Mouse (Mus musculus) macrophage (primary cell): ENCODE results near the gene Spg7. TPM values are rescaled to one million over a fixed set of nuclear protein-coding genes. Genes with fewer than 3 reads are reported as not detected.
"Not testable (repeated sequence)": the region's sequence is repeated elsewhere in the genome, so short reads cannot be mapped to it uniquely, and the experiment has no call there.

Experiments
- H3K27ac ChIP-seq: fragments of 350-480 bp; formaldehyde crosslinking; 2 replicates; pipeline ENCODE4 v1.9.0; 2021
- H3K36me3 ChIP-seq: fragments of 350-480 bp; formaldehyde crosslinking; 2 replicates; pipeline ENCODE4 v1.9.0; 2021; ENCODE audit errors: inconsistent target
- H3K4me3 ChIP-seq: fragments of 350-480 bp; formaldehyde crosslinking; 2 replicates; pipeline ENCODE4 v1.9.0; 2021; ENCODE audit errors: inconsistent target
- H3K79me2 ChIP-seq: fragments of 350-480 bp; formaldehyde crosslinking; 2 replicates; pipeline ENCODE4 v1.9.0; 2021; ENCODE audit errors: inconsistent target
- WGBS: methylation state at CpG from one replicate; pipeline ENCODE4 v1.1.7; 2026; ENCODE audit warnings: inconsistent platforms; ENCODE audit not compliant: missing documents; 5-methylcytosine and 5-hydroxymethylcytosine counted together
- polyA plus RNA-seq: library from polyadenylated mRNA; stranded (reverse); fragments of 250-400 nt; gene quantifications from 3 replicates; pipeline ENCODE4 v1.2.4, GENCODE M21; 2018; ENCODE audit warnings: inconsistent platforms

Spg7 gene
- polyA plus RNA-seq, 1 experiment from 2014 or later: 39.2 TPM

GRCm38 (mm10) chr8:123033431-123033830 is 29.3 kb upstream of the Spg7 start:
- no peak overlapping the region for H3K4me3 ChIP-seq
- H3K27ac ChIP-seq: peak overlapping the region; percentile 67
- H3K79me2 ChIP-seq: peaks cover 98% of the 10 kb centered on the region
- H3K36me3 ChIP-seq: no peaks in the 10 kb centered on the region

- 1% methylated on average over 6 of the region's 6 CpGs for WGBS
- H3K4me3 ChIP-seq: no peak overlapping the region
These were observed 28.6 kb upstream of the Spg7 start for GRCm38 (mm10) chr8:123034171-123034570.

GRCm38 (mm10) chr8:123036956-123037355 is 25.8 kb upstream of the Spg7 start:
- Histone ChIP-seq H3K36me3 (no peaks in the 10 kb centered on the region), H3K27ac (peak overlapping the region; percentile 13; the same call in 1 of the 2 replicates), H3K79me2 (peaks cover 90% of the 10 kb centered on the region), H3K4me3 (no peak overlapping the region)
- WGBS: 17% methylated on average over 3 of the region's 3 CpGs

More at GRCm38 (mm10) chr8:123034171-123034570, 28.6 kb upstream of the Spg7 start:
- Histone ChIP-seq H3K79me2 (peaks cover 98% of the 10 kb centered on the region), H3K36me3 (no peaks in the 10 kb centered on the region), H3K27ac (peak overlapping the region; percentile 67)

GRCm38 (mm10) chr8:123037487-123037886 is 25.3 kb upstream of the Spg7 start:
- no peak overlapping the region for H3K4me3 ChIP-seq
- no peak overlapping the region for H3K27ac ChIP-seq
- peaks cover 84% of the 10 kb centered on the region for H3K79me2 ChIP-seq
- 75% methylated on average over 11 of the region's 11 CpGs for whole genome bisulfite sequencing
- no peaks in the 10 kb centered on the region for H3K36me3 ChIP-seq

- Histone ChIP-seq H3K4me3 (no peak overlapping the region), H3K36me3 (no peaks in the 10 kb centered on the region), H3K79me2 (peaks cover 85% of the 10 kb centered on the region), H3K27ac (no peak overlapping the region)
- WGBS: 75% methylated on average over 2 of the region's 2 CpGs
These were observed 24.4 kb upstream of the Spg7 start for GRCm38 (mm10) chr8:123038351-123038750.

GRCm38 (mm10) chr8:123039376-123040109 is 23.2 kb upstream of the Spg7 start:
- peaks cover 80% of the 10 kb centered on the region for H3K79me2 ChIP-seq
- H3K27ac ChIP-seq: peak overlapping the region; percentile 7; the same call in 1 of the 2 replicates
- no peaks in the 10 kb centered on the region for H3K36me3 ChIP-seq
- H3K4me3 ChIP-seq: no peak overlapping the region
- 87% methylated on average over 11 of the region's 11 CpGs for WGBS

GRCm38 (mm10) chr8:123040110-123040650 is 22.6 kb upstream of the Spg7 start:
- whole genome bisulfite sequencing: 12% methylated on average over 4 of the region's 4 CpGs
- Histone ChIP-seq H3K27ac (peak overlapping the region; percentile 51), H3K36me3 (no peaks in the 10 kb centered on the region), H3K79me2 (peaks cover 80% of the 10 kb centered on the region), H3K4me3 (peak overlapping the region; percentile 45)

GRCm38 (mm10) chr8:123041008-123041773 is 21.6 kb upstream of the Spg7 start:
- H3K79me2 ChIP-seq: peaks cover 73% of the 10 kb centered on the region
- under 1% methylated on average over 64 of the region's 71 CpGs for WGBS
- no peaks in the 10 kb centered on the region for H3K36me3 ChIP-seq
- H3K27ac ChIP-seq: peak overlapping the region; percentile 51
- H3K4me3 ChIP-seq: peak overlapping the region; percentile 45

GRCm38 (mm10) chr8:123041774-123042105 is 21.0 kb upstream of the Spg7 start:
- Histone ChIP-seq H3K4me3 (no peak overlapping the region; the same call in 1 of the 2 replicates), H3K79me2 (peaks cover 68% of the 10 kb centered on the region), H3K27ac (no peak overlapping the region), H3K36me3 (no peaks in the 10 kb centered on the region)
- under 1% methylated on average over 36 of the region's 60 CpGs for WGBS

- Histone ChIP-seq H3K79me2 (peaks cover 61% of the 10 kb centered on the region), H3K36me3 (no peaks in the 10 kb centered on the region), H3K27ac (peak within 1 kb of the TSS; percentile 75), H3K4me3 (peak within 1 kb of the TSS; percentile 75)
- WGBS: 1% methylated on average over 81 of the region's 91 CpGs
These were observed 20.4 kb upstream of the Spg7 start, which contains the start of gene Ankrd11 for GRCm38 (mm10) chr8:123042158-123042973. Gene Ankrd11, minus strand, starts transcription at chr8:123042277.

GRCm38 (mm10) chr8:123042974-123043625 is 19.6 kb upstream of the Spg7 start:
- 9% methylated on average over 22 of the region's 22 CpGs for WGBS
- Histone ChIP-seq H3K79me2 (peaks cover 54% of the 10 kb centered on the region), H3K4me3 (peak overlapping the region; percentile 75), H3K27ac (peak overlapping the region; percentile 75), H3K36me3 (no peaks in the 10 kb centered on the region)

GRCm38 (mm10) chr8:123043941-123044340 is 18.8 kb upstream of the Spg7 start:
- H3K36me3 ChIP-seq: no peaks in the 10 kb centered on the region
- peaks cover 46% of the 10 kb centered on the region for H3K79me2 ChIP-seq
- 12% methylated on average over 3 of the region's 3 CpGs for WGBS
- H3K4me3 ChIP-seq: no peak overlapping the region
- H3K27ac ChIP-seq: 0 out of 2 replicates have a peak overlapping the region, but pooled peaks have one; percentile 75

GRCm38 (mm10) chr8:123044743-123045425 is 17.9 kb upstream of the Spg7 start:
- peaks cover 36% of the 10 kb centered on the region for H3K79me2 ChIP-seq
- H3K4me3 ChIP-seq, H3K36me3 ChIP-seq, H3K27ac ChIP-seq: not testable (repeated sequence)
- WGBS: 96% methylated on average over 23 of the region's 23 CpGs
